Mouse (Mus musculus): ENCODE results near the gene Hspg2.

- TF ChIP-seq GATA1 (IDR thresholded peaks at IDR 0.05; ENCODE audit: borderline replicate concordance, low read length) (no peak), CTCF (IDR thresholded peaks at IDR 0.05; ENCODE audit: low read depth, low read length) (no peak), GATA2 (IDR thresholded peaks at IDR 0.05; ENCODE audit: borderline replicate concordance, low read depth, low read length) (no peak), TAL1 (conservative IDR thresholded peaks at IDR 0.05; ENCODE audit: low read depth, low read length) (no peak)
Measured at GRCm38 (mm10) chr4:137458310-137458709, 10.3 kb upstream of the Hspg2 start.
